Mouse (Mus musculus) cerebellum, adult 2 months (tissue): ENCODE results near the gene Anp32a.

Experiments
- CTCF ChIP-seq: fragments of 200-500 bp; IDR thresholded peaks from 2 replicates; pipeline ENCODE4 v1.5.1; 2011; ENCODE audit warnings: low read depth, mild to moderate bottlenecking, control low read depth, low read length, moderate library complexity, borderline replicate concordance; ENCODE audit not compliant: insufficient read depth
- POLR2A ChIP-seq: fragments of 200-500 bp; IDR thresholded peaks from 2 replicates; pipeline ENCODE4 v1.6.1; 2011; ENCODE audit warnings: low read length, control low read depth, borderline replicate concordance; ENCODE audit not compliant: insufficient read depth

- TF ChIP-seq CTCF = no peak
- no peak for TF ChIP-seq POLR2A
Measured at GRCm38 (mm10) chr9:62362835-62363385, 21.8 kb downstream of the Anp32a start.
